Mouse (Mus musculus) spleen, postnatal 4 days (tissue): ENCODE data around the gene Sftpa1.

Experiments
- DNase-seq, 2 experiments: peaks; one replicate each; pipeline ENCODE4 v3.0.0; 2022; ENCODE audit warnings: low spot score in 2 of 2

Gene Sftpa1

DNA sequence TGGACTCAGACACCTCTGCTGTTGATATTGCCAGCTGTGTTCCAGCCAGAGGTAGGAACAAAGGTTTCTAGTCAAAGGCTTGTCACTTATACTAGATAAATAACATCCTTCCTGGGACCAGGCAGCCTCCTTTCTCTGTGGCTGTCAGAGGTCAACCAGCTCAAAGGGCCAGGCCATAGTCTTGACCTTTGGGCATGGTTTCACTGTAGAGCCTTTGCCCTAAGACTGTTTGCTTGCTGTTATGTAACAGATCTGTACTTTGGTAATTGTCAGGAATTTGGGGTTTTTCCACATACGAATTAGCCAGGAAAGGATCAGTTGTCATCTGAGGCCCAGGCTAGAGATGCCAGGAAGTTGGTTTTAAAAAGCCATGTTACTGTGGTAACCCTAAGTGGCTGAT, 29.2 kb downstream of the Sftpa1 start:
- DNase-seq, result no peak

DNA sequence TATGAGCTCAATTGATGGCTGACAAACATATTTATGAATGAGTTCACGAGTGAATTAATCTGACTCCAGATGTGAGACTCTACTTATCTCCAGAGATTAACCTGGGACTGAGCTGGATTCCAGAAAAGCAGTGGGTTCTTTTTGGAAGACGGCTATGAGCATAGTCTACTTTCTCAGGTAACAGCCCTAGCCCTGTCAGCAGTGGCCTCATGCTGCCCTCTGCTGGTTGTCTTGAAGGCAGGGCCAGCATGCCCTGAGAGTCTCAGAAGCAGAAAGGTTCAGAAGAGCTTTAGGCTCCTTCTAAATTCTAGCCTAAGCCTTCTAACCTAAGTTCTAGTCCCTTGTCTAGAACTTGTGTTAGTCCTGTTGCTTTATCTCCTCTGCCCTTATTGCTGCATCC, 31.1 kb downstream of the Sftpa1 start:
- no peak for DNase-seq

DNA sequence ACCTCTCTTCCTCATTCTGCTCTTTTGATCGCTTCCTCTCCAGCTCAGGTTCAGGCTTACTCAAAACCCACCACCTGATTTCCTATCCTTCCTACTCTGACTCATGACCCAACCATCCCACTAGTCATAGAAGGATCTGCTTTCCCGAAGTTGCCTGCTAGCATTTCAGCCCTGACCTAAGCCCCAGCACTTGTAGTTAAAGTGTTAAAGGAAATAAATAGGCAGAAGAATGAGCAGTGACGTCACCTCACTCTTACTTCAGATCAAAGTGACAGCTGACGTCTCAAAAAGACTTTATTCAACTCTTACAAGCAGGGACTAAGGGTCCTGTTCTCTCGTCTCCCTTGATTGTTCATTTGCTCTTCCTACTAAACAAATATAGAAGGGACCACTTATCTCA, 35.7 kb downstream of the Sftpa1 start:
- DNase-seq, result no peak

DNA sequence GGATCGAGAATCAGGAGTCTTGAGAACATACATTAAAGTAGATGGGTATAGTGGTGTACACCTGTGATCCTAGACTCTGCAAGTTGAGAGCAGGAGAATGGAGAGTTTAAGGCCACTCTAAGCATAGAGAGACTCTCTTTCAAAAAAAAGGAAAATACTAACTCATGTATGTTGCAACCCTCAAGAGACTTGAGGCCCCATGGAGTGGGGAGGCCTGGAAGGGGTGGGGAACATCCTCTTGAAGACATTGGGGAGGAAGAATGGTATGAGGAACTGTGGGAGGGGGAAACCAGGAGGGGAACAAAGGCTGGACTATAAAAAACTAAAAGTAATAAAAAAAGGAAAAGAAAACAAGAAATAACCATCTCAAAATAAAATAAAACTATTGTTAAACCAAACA, 37.0 kb downstream of the Sftpa1 start:
- no peak for DNase-seq

DNA sequence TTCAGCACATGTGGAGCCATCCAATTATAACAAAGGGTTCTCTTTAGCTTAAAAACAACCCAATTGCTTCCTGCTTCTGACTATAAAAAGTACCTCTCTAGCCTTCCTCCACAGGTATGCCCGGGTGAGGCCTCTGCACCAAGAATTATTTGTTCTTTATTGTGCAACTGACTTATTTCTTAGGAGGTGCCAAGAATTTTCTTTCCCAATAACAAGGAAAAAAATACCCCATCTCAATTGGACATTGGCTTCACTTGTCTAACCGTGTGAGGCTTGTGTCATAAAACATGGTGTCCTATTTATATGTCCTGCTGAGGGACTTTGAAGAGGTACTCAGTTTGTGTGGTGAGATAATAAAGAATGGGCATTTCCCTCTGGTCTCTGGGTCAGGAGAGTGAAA, 38.9 kb downstream of the Sftpa1 start:
- no peak for DNase-seq

DNA sequence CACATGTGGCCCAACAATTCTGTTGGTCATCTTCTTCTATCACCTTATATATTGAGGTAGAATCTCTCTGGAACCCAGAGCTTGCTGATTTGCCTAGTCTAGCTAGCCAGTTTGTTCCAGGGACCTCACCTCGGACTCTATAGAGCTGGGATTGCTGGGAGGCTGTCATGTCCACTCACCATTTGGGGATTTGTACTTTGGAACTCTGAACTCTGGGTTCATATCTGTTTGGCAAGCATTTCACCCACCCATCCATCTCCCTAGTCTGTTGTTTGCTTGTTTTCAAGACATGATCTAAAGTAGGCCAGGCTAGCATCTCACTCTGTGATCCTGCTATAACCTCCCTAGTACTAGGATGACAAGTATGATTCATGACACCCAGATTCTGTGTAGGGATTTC, 43.2 kb downstream of the Sftpa1 start:
- no peak for DNase-seq

DNA sequence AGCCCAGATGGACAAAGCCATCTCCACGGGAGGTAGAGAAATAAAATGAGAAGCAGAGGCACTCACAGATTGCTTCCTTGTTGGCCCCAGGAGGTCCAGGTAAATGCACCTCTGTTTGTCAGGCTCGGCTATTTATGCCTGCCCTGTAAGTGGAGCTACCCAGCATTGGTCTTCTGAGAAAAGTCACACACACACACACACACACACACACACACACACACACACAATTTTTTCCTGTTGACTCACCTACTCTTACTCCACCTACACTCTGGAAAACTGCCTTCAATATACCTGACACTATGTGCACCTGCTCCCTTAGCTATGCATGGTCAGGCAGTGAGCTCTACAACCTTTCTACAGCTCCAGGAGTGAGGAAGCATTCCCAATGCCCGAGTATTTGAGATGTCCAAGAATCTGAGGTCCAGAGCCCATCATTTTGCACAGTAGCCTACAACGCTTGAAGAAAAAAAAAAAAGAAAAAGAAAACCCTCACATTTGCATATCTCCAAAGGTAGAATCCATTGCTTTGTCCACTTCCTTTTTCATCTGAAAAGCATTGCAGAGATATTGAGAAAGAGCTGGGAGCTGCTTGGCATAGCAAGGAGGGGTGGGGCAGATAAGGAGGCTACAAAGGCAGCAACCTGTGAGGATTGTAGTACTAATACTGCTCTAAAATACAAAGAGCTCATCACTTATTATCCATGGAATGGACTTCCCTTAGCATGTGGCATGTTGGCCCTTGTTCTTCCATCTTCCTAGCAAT, 53.7 kb downstream of the Sftpa1 start, which contains the start of gene Sftpd:
Sftpd (minus strand) TSS at position 91 of the 763 bp plus-strand sequence.
- no peak for DNase-seq
